Mouse (Mus musculus): ENCODE data around the gene Icam2. TPM values are rescaled to one million over a fixed set of nuclear protein-coding genes. Genes with fewer than 3 reads are reported as not detected.
"Not testable (repeated sequence)": the region's sequence is repeated elsewhere in the genome, so short reads cannot be mapped to it uniquely, and the experiment has no call there.

Gene Icam2
- polyA plus RNA-seq, 1 experiment = 19.4 TPM

DNA sequence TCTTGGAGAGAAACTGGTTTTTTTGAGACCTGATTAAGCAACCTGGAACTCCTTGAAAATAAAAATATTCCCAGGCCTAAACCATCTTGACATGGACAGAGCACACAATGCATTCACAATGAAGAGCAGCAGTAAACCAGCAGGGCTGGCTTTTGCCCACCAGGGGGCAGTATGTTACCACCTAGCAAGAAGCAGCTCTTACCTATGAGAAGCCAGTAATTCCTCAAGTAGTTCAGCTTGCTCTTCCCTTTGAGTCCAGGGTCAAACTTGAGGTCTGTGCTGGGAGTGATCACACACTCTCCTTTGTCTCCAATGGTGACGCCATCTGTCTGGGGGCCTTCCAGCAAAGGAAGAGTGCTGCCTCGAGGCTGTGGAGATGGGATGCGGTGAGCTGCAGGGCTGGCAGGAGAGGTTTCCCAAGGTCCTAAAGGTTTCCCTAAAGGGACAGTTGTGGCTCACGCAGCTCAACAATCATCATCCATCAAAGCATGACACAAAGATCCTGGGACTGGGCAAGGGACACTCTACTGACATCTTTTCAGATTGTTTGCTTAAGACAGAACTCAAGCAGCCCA is 30.8 kb upstream of the Icam2 start:
- no peaks in the 10 kb centered on the region for H3K27me3 ChIP-seq (replicated peaks)
- peaks cover 90% of the 10 kb centered on the region for H3K36me3 ChIP-seq (replicated peaks; ENCODE audit: low read length)
- no peak for TF ChIP-seq GATA1 (IDR thresholded peaks at IDR 0.05; ENCODE audit: borderline replicate concordance, low read length)
- no peak for TF ChIP-seq FLI1 (IDR thresholded peaks at IDR 0.05; ENCODE audit: low read length)
- no peaks in the 10 kb centered on the region for H3K9me3 ChIP-seq
- H3K4me1 ChIP-seq = peaks cover 54% of the 10 kb centered on the region
- H3K4me3 ChIP-seq (replicated peaks) = no peak overlapping the region

DNA sequence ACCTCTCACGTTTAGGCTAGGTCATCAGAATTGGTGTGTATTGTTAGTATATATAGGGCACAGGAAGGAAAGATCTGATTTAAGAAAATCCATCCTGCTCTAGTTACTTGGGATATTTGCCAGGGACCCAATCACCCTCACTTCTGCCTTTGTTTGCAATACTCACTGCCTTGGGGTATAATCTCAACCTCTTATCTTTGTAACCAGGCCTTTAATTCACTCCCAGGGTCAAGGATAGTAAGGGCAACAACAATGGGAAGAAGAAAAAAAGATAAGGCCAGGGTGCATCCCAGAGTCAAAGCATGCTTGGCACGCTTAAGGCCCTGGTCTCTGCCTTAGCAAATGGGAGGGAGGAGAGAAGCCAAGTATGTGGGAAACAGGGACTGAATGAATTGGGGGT is 30.0 kb upstream of the Icam2 start:
- peaks cover 91% of the 10 kb centered on the region for H3K36me3 ChIP-seq (replicated peaks; ENCODE audit: low read length)
- H3K9me3 ChIP-seq = no peaks in the 10 kb centered on the region
- TF ChIP-seq FLI1 (IDR thresholded peaks at IDR 0.05; ENCODE audit: low read length) (no peak), GATA1 (IDR thresholded peaks at IDR 0.05; ENCODE audit: borderline replicate concordance, low read length) (no peak)
- no peak overlapping the region for H3K4me3 ChIP-seq (replicated peaks)
- no peaks in the 10 kb centered on the region for H3K27me3 ChIP-seq (replicated peaks)
- peaks cover 58% of the 10 kb centered on the region for H3K4me1 ChIP-seq

DNA sequence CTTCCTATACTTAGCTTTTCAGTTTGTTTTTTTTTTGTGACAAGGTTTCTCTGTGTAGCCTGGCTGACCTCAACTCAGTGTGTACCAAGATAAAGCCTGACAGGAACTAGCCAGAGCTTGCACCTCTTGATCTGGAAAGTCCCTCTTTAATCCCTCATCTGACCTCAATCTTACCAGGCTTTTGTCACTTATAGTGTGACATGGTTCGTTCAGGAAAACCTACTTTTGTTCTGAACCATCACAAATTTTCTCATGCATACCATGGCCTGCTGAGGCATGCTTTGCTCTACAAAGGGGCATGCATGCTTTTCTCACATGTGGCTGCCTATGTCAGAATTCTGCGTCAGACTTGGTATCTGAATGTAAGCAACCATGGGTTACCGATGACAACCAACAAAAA is 28.5 kb upstream of the Icam2 start:
- Histone ChIP-seq H3K4me3 (replicated peaks) (no peak overlapping the region), H3K4me1 (peaks cover 59% of the 10 kb centered on the region), H3K27me3 (replicated peaks) (no peaks in the 10 kb centered on the region), H3K36me3 (replicated peaks; ENCODE audit: low read length) (peaks cover 93% of the 10 kb centered on the region), H3K9me3 (no peaks in the 10 kb centered on the region)
- TF ChIP-seq GATA1 (IDR thresholded peaks at IDR 0.05; ENCODE audit: borderline replicate concordance, low read length) (no peak), FLI1 (IDR thresholded peaks at IDR 0.05; ENCODE audit: low read length) (no peak)

DNA sequence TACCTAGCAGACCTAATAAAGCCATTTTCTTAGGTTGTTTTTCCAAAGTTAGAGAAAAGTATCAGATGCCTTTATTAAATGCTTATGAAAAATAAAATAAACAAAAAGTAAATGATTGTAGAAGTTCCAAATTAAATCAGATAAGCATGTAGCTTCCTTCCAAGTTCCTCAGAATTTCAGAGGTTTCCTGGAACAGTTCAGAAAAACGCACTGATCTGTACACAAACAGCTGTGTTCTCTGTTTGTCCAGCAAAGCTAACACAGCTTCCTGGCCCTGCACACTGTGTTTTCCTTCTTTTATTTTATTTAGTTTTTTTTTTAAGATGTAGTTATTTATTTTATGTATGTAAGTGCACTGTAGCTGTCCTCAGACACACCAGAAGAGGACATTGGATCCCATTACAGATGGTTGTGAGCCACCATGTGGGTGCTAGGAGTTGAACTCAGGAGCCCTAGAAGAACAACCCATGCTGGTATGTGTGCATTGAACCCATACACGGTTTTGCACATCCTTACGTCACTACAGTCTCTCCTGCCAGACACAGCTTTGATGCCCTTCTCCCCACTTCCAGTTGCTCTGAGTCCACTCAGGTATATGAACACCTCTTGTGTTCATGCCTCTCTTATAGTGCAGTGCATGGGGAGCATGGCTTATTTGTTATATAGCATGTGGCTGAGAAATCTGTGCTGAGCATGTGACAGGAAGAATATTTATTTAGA is 24.9 kb upstream of the Icam2 start:
- peaks cover 95% of the 10 kb centered on the region for H3K36me3 ChIP-seq (replicated peaks; ENCODE audit: low read length)
- H3K9me3 ChIP-seq = no peaks in the 10 kb centered on the region
- no peaks in the 10 kb centered on the region for H3K27me3 ChIP-seq (replicated peaks)
- TF ChIP-seq FLI1 (IDR thresholded peaks at IDR 0.05; ENCODE audit: low read length) (no peak), GATA1 (IDR thresholded peaks at IDR 0.05; ENCODE audit: borderline replicate concordance, low read length) (no peak)
- peaks cover 33% of the 10 kb centered on the region for H3K4me1 ChIP-seq
- no peak overlapping the region for H3K4me3 ChIP-seq (replicated peaks)

DNA sequence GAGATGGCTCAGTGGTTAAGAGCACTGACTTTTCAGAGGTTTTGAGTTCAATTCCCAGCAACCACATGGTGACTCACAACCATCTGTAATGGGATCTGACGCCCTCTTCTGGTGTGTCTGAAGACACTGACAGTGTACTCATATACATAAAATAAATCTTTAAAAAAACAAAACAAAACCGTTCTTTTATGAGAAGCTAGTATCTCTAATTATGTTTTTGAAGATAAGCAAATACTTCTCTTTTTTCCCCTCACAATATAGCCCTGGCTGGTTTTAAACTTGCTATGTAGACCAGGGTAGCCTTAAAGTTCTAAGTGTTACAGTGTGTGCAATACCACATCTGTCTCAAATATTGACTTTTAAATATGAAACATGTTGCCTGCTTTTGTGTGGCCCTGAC is 23.3 kb upstream of the Icam2 start:
- no peaks in the 10 kb centered on the region for H3K9me3 ChIP-seq
- no peak for TF ChIP-seq GATA1 (IDR thresholded peaks at IDR 0.05; ENCODE audit: borderline replicate concordance, low read length)
- no peak for TF ChIP-seq FLI1 (IDR thresholded peaks at IDR 0.05; ENCODE audit: low read length)
- peaks cover 94% of the 10 kb centered on the region for H3K36me3 ChIP-seq (replicated peaks; ENCODE audit: low read length)
- no peak overlapping the region for H3K4me3 ChIP-seq (replicated peaks)
- H3K4me1 ChIP-seq = peaks cover 17% of the 10 kb centered on the region
- no peaks in the 10 kb centered on the region for H3K27me3 ChIP-seq (replicated peaks)

DNA sequence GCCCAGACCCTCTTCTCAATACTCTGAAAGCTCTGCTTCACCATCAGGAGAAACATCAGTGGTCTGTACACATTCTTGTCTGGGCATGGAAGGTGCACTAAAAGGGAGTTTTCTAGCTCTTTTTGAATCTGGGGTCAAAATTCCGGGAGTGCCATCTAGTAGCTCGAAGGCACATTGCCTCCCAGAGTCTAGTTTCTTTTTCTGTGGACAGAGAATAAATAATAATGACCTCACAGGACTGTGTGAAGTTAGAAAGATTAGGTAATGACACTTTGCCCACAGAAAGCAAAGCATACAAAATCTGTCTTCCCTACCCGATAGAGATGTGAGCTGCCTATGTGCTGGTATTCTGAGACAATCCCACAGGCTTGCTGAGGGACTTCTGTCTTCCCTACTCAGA is 22.6 kb upstream of the Icam2 start:
- Histone ChIP-seq H3K4me3 (replicated peaks) (no peak overlapping the region), H3K4me1 (peaks cover 11% of the 10 kb centered on the region), H3K36me3 (replicated peaks; ENCODE audit: low read length) (peaks cover 95% of the 10 kb centered on the region), H3K9me3 (no peaks in the 10 kb centered on the region), H3K27me3 (replicated peaks) (no peaks in the 10 kb centered on the region)
- no peak for TF ChIP-seq GATA1 (IDR thresholded peaks at IDR 0.05; ENCODE audit: borderline replicate concordance, low read length)
- TF ChIP-seq FLI1 (IDR thresholded peaks at IDR 0.05; ENCODE audit: low read length) = no peak

DNA sequence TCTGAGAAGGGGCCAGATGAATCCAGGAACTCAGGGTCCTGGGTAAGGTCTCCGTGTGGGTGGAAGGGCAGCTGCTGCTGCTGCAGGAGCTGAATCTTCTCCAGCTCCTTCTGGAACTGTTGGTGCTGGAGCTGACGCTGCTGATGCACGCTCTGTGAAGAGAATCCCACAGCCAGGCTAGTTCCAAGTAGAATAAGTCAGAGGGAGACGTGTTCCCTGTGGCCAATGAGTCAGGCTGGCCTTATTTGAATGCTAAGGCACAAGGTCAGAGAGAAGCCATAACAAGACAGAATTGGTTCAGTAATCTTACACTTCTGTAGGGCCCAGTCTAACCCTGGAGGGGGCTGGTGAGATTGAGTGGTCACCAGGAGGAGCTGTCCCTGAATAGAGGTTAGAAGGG is 22.1 kb upstream of the Icam2 start:
- Histone ChIP-seq H3K36me3 (replicated peaks; ENCODE audit: low read length) (peaks cover 98% of the 10 kb centered on the region), H3K4me1 (peaks cover 11% of the 10 kb centered on the region; the same call in 1 of the 2 replicates), H3K4me3 (replicated peaks) (no peak overlapping the region), H3K9me3 (no peaks in the 10 kb centered on the region), H3K27me3 (replicated peaks) (no peaks in the 10 kb centered on the region)
- no peak for TF ChIP-seq GATA1 (IDR thresholded peaks at IDR 0.05; ENCODE audit: borderline replicate concordance, low read length)
- no peak for TF ChIP-seq FLI1 (IDR thresholded peaks at IDR 0.05; ENCODE audit: low read length)

DNA sequence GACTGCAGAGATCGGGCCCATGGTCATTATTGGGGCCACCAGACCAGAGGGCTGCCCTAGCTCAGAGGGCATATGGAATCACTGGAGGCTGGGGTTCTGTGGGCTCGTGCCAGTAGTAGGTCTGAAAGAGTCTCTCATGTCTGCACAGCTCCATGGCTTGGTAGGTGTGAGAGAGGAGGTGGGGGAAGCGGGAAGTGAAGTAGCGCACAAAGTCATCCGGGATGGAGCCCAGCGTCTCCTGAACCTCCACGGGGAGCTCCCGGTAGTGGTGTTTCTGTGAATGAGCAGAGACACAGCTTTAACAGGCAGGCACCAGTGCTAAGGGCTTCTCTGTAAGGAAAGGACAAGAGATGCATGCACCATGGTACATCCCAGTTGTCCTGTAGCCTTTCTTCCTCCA is 10.6 kb upstream of the Icam2 start:
- peaks cover 95% of the 10 kb centered on the region for H3K36me3 ChIP-seq (replicated peaks; ENCODE audit: low read length)
- H3K4me3 ChIP-seq (replicated peaks) = no peak overlapping the region
- no peaks in the 10 kb centered on the region for H3K27me3 ChIP-seq (replicated peaks)
- H3K4me1 ChIP-seq = no peaks in the 10 kb centered on the region
- no peaks in the 10 kb centered on the region for H3K9me3 ChIP-seq
- TF ChIP-seq FLI1 (IDR thresholded peaks at IDR 0.05; ENCODE audit: low read length) (no peak), GATA1 (IDR thresholded peaks at IDR 0.05; ENCODE audit: borderline replicate concordance, low read length) (no peak)

DNA sequence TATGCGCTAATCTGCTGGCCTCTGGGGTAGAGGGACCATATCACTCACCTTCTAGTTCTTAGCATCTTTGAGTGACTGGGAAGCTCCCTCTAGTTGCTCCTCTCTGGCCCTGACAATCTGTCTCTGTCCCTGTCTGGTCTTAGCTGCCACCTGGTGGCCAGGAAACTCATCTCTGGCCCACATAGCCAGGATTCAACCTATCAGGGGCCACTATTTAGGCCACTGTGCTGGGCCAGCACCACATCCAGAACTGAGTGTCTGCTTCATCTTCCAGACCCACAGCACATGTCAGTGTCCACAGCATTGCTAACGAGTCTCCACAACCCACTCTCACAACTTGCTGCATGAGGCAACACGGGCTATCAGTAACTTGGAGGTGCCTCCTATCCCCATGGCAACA is 9.8 kb upstream of the Icam2 start:
- H3K9me3 ChIP-seq = no peaks in the 10 kb centered on the region
- TF ChIP-seq FLI1 (IDR thresholded peaks at IDR 0.05; ENCODE audit: low read length) = no peak
- no peak for TF ChIP-seq GATA1 (IDR thresholded peaks at IDR 0.05; ENCODE audit: borderline replicate concordance, low read length)
- H3K4me3 ChIP-seq (replicated peaks) = no peak overlapping the region
- no peaks in the 10 kb centered on the region for H3K4me1 ChIP-seq
- peaks cover 93% of the 10 kb centered on the region for H3K36me3 ChIP-seq (replicated peaks; ENCODE audit: low read length)
- no peaks in the 10 kb centered on the region for H3K27me3 ChIP-seq (replicated peaks)

DNA sequence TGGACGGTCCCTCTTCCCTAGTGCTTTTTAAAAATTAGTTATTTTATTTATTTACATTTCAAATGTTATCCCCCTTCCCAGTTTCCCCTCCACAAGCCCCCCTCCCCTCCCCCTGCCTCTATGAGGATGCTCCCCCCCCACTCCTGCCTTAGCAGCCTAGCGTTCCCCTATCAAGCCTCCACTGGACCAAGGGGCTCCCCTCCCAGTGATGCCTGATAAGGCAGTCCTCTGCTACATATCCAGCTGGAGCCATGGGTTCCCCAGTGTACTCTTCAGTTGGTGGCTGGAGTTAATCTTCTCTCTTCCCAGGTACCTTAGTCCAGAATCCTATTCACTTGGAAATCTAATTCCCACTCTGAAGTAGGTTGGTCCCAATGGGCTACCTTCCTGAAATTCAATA is 6.2 kb upstream of the Icam2 start:
- not testable (repeated sequence) for H3K4me3 ChIP-seq (replicated peaks); H3K9me3 ChIP-seq; H3K27me3 ChIP-seq (replicated peaks)
- peaks cover 27% of the 10 kb centered on the region for H3K4me1 ChIP-seq
- H3K36me3 ChIP-seq (replicated peaks; ENCODE audit: low read length) = peaks cover 57% of the 10 kb centered on the region

DNA sequence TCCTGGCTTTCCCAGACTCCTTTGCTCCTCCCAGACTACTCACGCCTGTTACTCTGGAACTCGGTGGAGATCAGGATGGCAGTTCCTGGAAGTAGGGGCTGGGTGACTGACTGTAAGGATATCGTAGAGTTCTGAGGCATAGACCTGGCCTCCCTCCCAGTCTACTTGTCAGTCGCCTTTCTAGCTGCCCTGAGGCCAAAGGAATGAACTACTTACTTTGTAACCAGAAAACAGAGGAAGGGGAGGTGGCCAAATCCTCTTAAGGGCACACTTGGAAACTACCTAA is 5.4 kb upstream of the Icam2 start:
- H3K4me3 ChIP-seq (replicated peaks) = no peak overlapping the region
- H3K27me3 ChIP-seq (replicated peaks) = no peaks in the 10 kb centered on the region
- no peak for TF ChIP-seq FLI1 (IDR thresholded peaks at IDR 0.05; ENCODE audit: low read length)
- TF ChIP-seq GATA1 (IDR thresholded peaks at IDR 0.05; ENCODE audit: borderline replicate concordance, low read length) = no peak
- H3K9me3 ChIP-seq = no peaks in the 10 kb centered on the region
- peaks cover 35% of the 10 kb centered on the region for H3K4me1 ChIP-seq
- peaks cover 49% of the 10 kb centered on the region for H3K36me3 ChIP-seq (replicated peaks; ENCODE audit: low read length)
